Comparison of ENCODE assay signal across 8 mouse cellular contexts in the genomic region with DNA sequence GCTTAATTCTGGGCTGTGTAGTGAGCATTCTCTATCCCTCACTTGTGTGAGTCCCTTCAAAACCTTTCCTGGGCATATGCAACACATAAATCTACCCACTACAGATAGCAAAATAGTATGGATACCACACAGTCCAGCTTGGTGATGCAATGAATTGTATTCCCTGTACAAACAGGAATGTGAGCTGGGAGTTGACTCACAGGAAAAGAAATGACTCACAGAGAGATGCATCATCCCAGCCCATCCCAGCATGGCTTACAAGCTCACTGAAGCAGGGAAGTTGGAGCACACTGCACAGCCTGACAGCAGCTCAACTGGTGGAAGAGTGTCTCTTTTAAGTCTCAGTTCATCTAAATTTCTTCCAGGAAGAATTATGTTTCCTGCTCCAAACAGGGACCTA.
A peak's percentile ranks its signal among the peaks of the same experiment; 100 is the strongest.
DNase-seq lines count a peak whose midpoint lies in the region; ATAC-seq and TF ChIP-seq lines count a peak whose summit lies in the region.
"Not testable (repeated sequence)": the region's sequence is repeated elsewhere in the genome, so short reads cannot be mapped to it uniquely, and the experiment has no call there.

No protein-coding gene starts in this region.

- H3K36me3 ChIP-seq in heart, embryonic 16.5 days (ENCODE audit: control insufficient read depth, insufficient read depth); kidney, postnatal 0 days (ENCODE audit: insufficient read depth, low read length): not testable (repeated sequence)

- H3K27me3 ChIP-seq in heart, embryonic 16.5 days (ENCODE audit: control insufficient read depth, insufficient read depth, low read length); kidney, postnatal 0 days (ENCODE audit: insufficient read depth, low read length): not testable (repeated sequence)

- H3K9me3 ChIP-seq in heart, embryonic 16.5 days (replicated peaks; ENCODE audit: control insufficient read depth, low read length); kidney, postnatal 0 days (replicated peaks; ENCODE audit: low read length): not testable (repeated sequence)

- H3K4me1 ChIP-seq in embryonic fibroblast, embryonic 13.5 days (ENCODE audit: control insufficient read depth, insufficient read depth, low read length) = peaks cover 17% of the 10 kb centered on the region
- H3K4me1 ChIP-seq in heart, embryonic 16.5 days (ENCODE audit: control insufficient read depth, insufficient read depth, low read length); kidney, postnatal 0 days (replicated peaks; ENCODE audit: insufficient read depth, low read length): not testable (repeated sequence)

- H3K27ac ChIP-seq in embryonic fibroblast, embryonic 13.5 days (ENCODE audit: insufficient read depth, low read length) = peak overlapping the region; percentile 80
- not testable (repeated sequence) for H3K27ac ChIP-seq in heart, embryonic 16.5 days (ENCODE audit: low read length); kidney, postnatal 0 days

- not testable (repeated sequence) for H3K4me3 ChIP-seq in embryonic fibroblast, embryonic 13.5 days (ENCODE audit: insufficient read depth, low read length); heart, embryonic 16.5 days (ENCODE audit: low read length); kidney, postnatal 0 days (replicated peaks; ENCODE audit: low read depth, low read length)

- not testable (repeated sequence) for H3K4me2 ChIP-seq in heart, embryonic 16.5 days (ENCODE audit: low read depth, low read length); kidney, postnatal 0 days (ENCODE audit: low read length)

- not testable (repeated sequence) for TF ChIP-seq POLR2A in embryonic fibroblast, embryonic 13.5 days (IDR thresholded peaks at IDR 0.05; ENCODE audit: low read depth, low read length)

- H3K9ac ChIP-seq in heart, embryonic 16.5 days (ENCODE audit: low read length); kidney, postnatal 0 days (ENCODE audit: low read depth, low read length): not testable (repeated sequence)

- peak; percentile 52; the same call in 1 of the 2 replicates for ATAC-seq in heart, embryonic 16.5 days (replicated peaks; ENCODE audit: extremely low read depth, insufficient read depth, low FRiP score)
- not testable (repeated sequence) for ATAC-seq in kidney, postnatal 0 days (replicated peaks; ENCODE audit: low FRiP score, low read depth)

- not testable (repeated sequence) for TF ChIP-seq CTCF in embryonic fibroblast, embryonic 13.5 days (IDR thresholded peaks at IDR 0.05; ENCODE audit: borderline replicate concordance, insufficient read depth, low read length); kidney, postnatal 0 days (IDR thresholded peaks at IDR 0.05; ENCODE audit: low read depth)

- intact Hi-C loops in left cerebral cortex, postnatal 36 days (cut with DNase I) = not testable (repeated sequence)

- peak; percentile 93 for DNase-seq in 3T3-L1 (ENCODE audit: low read depth, low spot score)
- peak; percentile 74 for DNase-seq in adrenal gland, adult 2 months
- DNase-seq in kidney, postnatal 0 days (ENCODE audit: low spot score) = peak; percentile 35
- peak; percentile 7 to 14 for DNase-seq in layer of hippocampus, postnatal 36 days
- DNase-seq in left cerebral cortex, postnatal 36 days (ENCODE audit: low spot score in 2 of 2) = peak; percentile 12 to 15
- peak; percentile 10 for DNase-seq in skeletal muscle tissue, adult 2 months (ENCODE audit: low read depth, low spot score)

Comparison
In these comparisons a context has a peak if more than half of its experiments do, and no peak if none do; other contexts are left out.
1. DNase-seq: peak in every context shown above with its lines; median percentile 93 in 3T3-L1; 74 in adrenal gland, adult 2 months; 35 in kidney, postnatal 0 days; 14 in left cerebral cortex, postnatal 36 days; 10 in layer of hippocampus, postnatal 36 days; 10 in skeletal muscle tissue, adult 2 months.